Mouse (Mus musculus) spleen, adult 10 weeks (tissue): ENCODE data around the gene A030005L19Rik. TPM values are rescaled to one million over a fixed set of nuclear protein-coding genes. Genes with fewer than 3 reads are reported as not detected.

Experiments
- polyA plus RNA-seq: library from polyadenylated mRNA; stranded (reverse); fragments of 350-450 nt; fragmentation: Illumina TruSeq; extraction: RNeasy Lipid Tissue Mini Kit (QIAGEN cat#74804); gene quantifications from one replicate; pipeline ENCODE4 v1.2.3, GENCODE M21; 2015; ENCODE audit warnings: low replicate concordance; ENCODE audit not compliant: insufficient read depth

A030005L19Rik gene
- 0.88 TPM for polyA plus RNA-seq

GRCm38 (mm10) chr1:82913025-82913424 is at the start of gene A030005L19Rik:
A030005L19Rik (plus strand) TSS chr1:82913325.

GRCm38 (mm10) chr1:82924650-82925049 is 11.5 kb downstream of the A030005L19Rik start, which contains the start of gene A030014E15Rik:
A030014E15Rik (plus strand) TSS chr1:82924917.

GRCm38 (mm10) chr1:82931326-82931725 is 18.2 kb downstream of the A030005L19Rik start, which contains the start of gene Gm6217:
Gm6217 (minus strand) TSS chr1:82931399.

GRCm38 (mm10) chr1:82943295-82943694 is 30.2 kb downstream of the A030005L19Rik start, which contains the start of gene A030003K21Rik:
A030003K21Rik (minus strand) TSS chr1:82943388.

GRCm38 (mm10) chr1:82955913-82956312 is 42.8 kb downstream of the A030005L19Rik start, which contains the start of gene Gm7544:
Gm7544 (minus strand) TSS chr1:82956013.

GRCm38 (mm10) chr1:82959870-82960385 is 46.8 kb downstream of the A030005L19Rik start, which contains the start of gene Gm47955:
Gm47955 (plus strand) TSS chr1:82960286.

Other genes starting within 250 kb of the A030005L19Rik start
- gene Mff, start 188.4 kb upstream of the A030005L19Rik start, polyA plus RNA-seq: 199 TPM
- not detected for gene Tm4sf20, start 144.9 kb upstream of the A030005L19Rik start, polyA plus RNA-seq
- gene Gm47791, start 142.1 kb upstream of the A030005L19Rik start, polyA plus RNA-seq: not detected
- 64.2 TPM for gene Agfg1, start 73.8 kb upstream of the A030005L19Rik start, polyA plus RNA-seq
- gene A030014E15Rik, start 11.6 kb downstream of the A030005L19Rik start, polyA plus RNA-seq: not detected
- not detected for gene Gm6217, start 18.1 kb downstream of the A030005L19Rik start, polyA plus RNA-seq
- not detected for gene A030003K21Rik, start 30.1 kb downstream of the A030005L19Rik start, polyA plus RNA-seq
- gene Gm7544, start 42.7 kb downstream of the A030005L19Rik start, polyA plus RNA-seq: not detected
- not detected for gene Gm47955, start 47.0 kb downstream of the A030005L19Rik start, polyA plus RNA-seq
- not detected for gene Gm47959, start 87.2 kb downstream of the A030005L19Rik start, polyA plus RNA-seq
- gene Slc19a3, start 125.1 kb downstream of the A030005L19Rik start, polyA plus RNA-seq: 0.55 TPM
- not detected for gene Krtap28-10, start 129.2 kb downstream of the A030005L19Rik start, polyA plus RNA-seq
- gene Gm47969, start 131.6 kb downstream of the A030005L19Rik start, polyA plus RNA-seq: not detected
- gene A030005K14Rik, start 146.1 kb downstream of the A030005L19Rik start, polyA plus RNA-seq: not detected
- gene Krtap28-13, start 147.6 kb downstream of the A030005L19Rik start, polyA plus RNA-seq: not detected
- gene Ccl20, start 203.4 kb downstream of the A030005L19Rik start, polyA plus RNA-seq: not detected
- not detected for gene Daw1, start 246.4 kb downstream of the A030005L19Rik start, polyA plus RNA-seq